Comparison of ENCODE assay signal across 8 mouse cellular contexts in the genomic region with DNA sequence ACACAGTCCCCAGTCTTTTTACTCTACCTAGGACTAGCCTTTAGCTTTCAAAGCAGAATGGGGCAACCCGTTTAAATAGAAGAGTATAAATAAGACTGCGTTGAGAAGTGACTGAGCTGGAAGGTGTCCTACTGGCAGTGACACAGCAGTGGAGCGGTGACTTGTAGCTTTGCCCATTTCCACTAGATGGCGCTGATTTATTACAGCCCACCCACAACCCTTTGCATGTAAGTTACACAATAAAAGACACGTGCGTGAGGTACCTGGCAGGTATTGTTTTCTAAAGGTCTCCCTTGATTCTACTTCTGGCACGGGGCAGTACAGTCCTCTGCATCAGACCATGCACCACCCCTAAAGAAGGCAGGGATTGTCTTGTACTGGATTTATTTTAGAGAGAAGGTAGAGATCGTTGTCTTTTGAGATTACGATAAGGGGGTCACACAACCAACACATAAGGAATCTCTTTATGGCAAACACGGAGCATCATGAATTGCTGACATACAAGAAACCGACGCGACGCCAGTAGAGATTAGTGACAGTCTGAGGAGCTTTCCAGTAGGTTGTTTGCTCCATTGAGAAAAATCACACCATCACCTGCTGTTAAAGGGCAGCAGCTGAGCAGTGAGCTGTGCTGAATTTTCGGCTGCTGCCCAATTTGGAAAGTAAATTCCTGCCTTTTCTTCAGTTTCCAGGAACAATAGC.
A peak's percentile ranks its signal among the peaks of the same experiment; 100 is the strongest.
DNase-seq lines count a peak whose midpoint lies in the region; ATAC-seq and TF ChIP-seq lines count a peak whose summit lies in the region.

No protein-coding gene starts in this region.

- no peak overlapping the region; the same call in 1 of the 2 replicates for H3K4me2 ChIP-seq in hindbrain, embryonic 13.5 days

- DNase-seq in Patski (ENCODE audit: low read depth, low spot score) = no peak
- DNase-seq in cerebellum, adult 9-11 months = peak; percentile 83
- peak; percentile 74 to 93 for DNase-seq in frontal cortex, adult 2 months (ENCODE audit: extremely low spot score in 1 of 2, low spot score in 1 of 2)
- DNase-seq in layer of hippocampus, postnatal 14 days (ENCODE audit: low spot score in 2 of 2) = peak; percentile 81 to 85
- DNase-seq in lung, postnatal 25 days (ENCODE audit: low spot score) = peak; percentile 64
- peak; percentile 81 for DNase-seq in retina, postnatal 1 day
- peak; percentile 36 to 62 for DNase-seq in urinary bladder, postnatal 36 days (ENCODE audit: low spot score in 2 of 2)

- WGBS in hindbrain, embryonic 13.5 days = 28% methylated on average over 15 of the region's 15 CpGs

- no peak overlapping the region for H3K4me3 ChIP-seq in hindbrain, embryonic 13.5 days

- H3K36me3 ChIP-seq in hindbrain, embryonic 13.5 days = no peaks in the 10 kb centered on the region

- peak; percentile 95 for TF ChIP-seq CTCF in Patski (IDR thresholded peaks at IDR 0.05)

- H3K4me1 ChIP-seq in hindbrain, embryonic 13.5 days (replicated peaks) = peaks cover 7% of the 10 kb centered on the region

- in situ Hi-C loops in Patski (cut with MboI; ENCODE audit: low pct_unique_long_range_greater_than_20kb) = no loop called here

- H3K27ac ChIP-seq in hindbrain, embryonic 13.5 days = no peak overlapping the region

- peak; percentile 48 for ATAC-seq in Patski
- ATAC-seq in hindbrain, embryonic 13.5 days (ENCODE audit: low FRiP score) = peak; percentile 81

- no peak overlapping the region for H3K9ac ChIP-seq in hindbrain, embryonic 13.5 days

- H3K27me3 ChIP-seq in Patski = no peaks in the 10 kb centered on the region
- no peaks in the 10 kb centered on the region for H3K27me3 ChIP-seq in hindbrain, embryonic 13.5 days

- POLR2A ChIA-PET in Patski (lab: Charles Lee) = interaction anchor here (0.7 to 0.8 kb wide), 2 partner anchors 140 kb away, joined by 3 read pairs; no protein-coding TSS in a partner anchor

- no peaks in the 10 kb centered on the region for H3K9me3 ChIP-seq in hindbrain, embryonic 13.5 days

- CTCF ChIA-PET in Patski (lab: Charles Lee) = interaction anchor here (0.6 to 2.5 kb wide), 25 partner anchors 9 to 299 kb away, joined by 3 to 40 read pairs (median 4); a partner anchor contains a TSS
